Mouse (Mus musculus) cerebellum, adult 11 months (tissue): ENCODE results near the gene H2-Aa.
A peak's percentile ranks its signal among the peaks of the same experiment; 100 is the strongest.
"Not testable (repeated sequence)": the region's sequence is repeated elsewhere in the genome, so short reads cannot be mapped to it uniquely, and the experiment has no call there.

Experiments used
- DNase-seq: peaks from one replicate; pipeline ENCODE4 v3.0.0; 2022

The H2-Aa gene

DNA sequence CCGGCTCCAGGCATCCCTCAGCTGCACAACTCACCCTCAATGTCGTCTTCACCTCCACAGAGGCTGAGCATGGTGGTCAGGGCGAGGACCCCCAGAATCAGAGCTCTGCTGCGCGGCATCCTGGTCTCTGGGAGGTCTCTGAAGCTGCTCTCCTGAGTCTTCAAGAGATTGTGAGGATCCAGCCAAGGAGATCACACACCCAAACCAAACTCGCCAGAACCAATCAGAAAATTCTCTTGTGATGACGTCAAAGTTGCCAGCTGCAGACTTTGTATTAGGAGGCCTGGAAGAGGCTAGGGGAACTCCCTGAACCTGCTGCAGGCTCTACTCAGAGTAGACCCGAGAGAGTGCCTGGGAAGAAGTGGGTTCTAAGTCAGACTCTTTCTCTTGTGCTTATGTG is at the start of gene H2-Aa:
Gene H2-Aa (minus strand): TSS at position 176 of the 400 bp plus-strand sequence.
- DNase-seq, result peak; percentile 38

DNA sequence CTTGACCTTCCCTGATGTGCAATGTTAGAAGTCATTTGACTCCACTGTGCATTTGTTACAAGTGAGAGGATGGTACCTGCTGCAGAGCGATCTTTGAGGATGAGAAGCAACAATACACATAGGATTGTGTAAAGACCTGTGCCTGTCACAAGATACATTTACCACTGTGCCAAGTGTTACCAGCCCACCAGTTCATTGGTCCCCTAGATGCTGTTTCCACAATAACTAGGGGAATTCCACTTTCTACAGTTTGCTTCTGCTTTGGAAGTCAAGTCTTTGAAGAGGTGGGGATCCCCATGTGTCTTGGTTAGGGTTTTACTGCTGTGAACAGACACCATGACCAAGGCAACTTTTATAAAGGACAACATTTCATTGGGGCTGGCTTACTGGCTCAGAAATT is 43.6 kb upstream of the H2-Aa start:
- DNase-seq, result no peak

DNA sequence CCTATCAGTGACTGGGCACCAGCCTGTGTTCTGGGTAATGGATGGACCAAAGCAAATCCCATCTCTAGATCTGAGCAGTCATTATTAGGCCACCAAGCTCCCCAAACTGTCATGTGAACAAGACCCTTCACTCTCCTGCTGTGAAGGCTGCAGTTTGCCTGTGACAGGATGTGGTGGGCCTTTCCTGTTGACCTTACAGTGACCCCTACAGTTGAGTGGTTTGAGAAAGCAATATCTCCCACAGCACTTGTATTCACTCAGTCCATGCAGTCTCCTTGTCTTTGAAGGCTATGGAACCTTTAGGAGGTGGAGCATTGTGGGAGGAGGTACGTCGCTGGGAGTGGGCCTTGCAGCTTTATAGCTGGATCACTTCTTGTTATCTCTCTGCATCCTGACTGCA is 42.2 kb upstream of the H2-Aa start:
- DNase-seq, result no peak

DNA sequence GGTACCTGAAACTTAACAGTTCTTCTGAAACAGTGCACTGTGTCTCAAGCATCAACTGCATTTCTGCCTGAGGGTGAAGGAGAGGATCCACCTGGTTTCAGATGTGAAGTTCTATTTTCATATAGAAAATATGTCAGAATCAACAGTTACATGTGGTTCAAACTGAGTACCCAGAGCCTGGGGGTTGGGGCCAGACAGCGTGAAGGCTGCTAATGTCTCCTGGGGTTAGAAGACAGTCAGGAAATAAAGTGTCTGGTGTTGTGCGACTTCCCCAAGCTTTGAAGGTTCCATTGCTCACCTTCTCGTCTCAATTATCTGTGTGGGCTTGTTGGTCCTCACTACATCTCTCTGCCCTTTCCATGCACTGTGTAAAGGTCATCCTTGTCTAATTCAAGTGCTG is 38.8 kb upstream of the H2-Aa start:
- no peak for DNase-seq

DNA sequence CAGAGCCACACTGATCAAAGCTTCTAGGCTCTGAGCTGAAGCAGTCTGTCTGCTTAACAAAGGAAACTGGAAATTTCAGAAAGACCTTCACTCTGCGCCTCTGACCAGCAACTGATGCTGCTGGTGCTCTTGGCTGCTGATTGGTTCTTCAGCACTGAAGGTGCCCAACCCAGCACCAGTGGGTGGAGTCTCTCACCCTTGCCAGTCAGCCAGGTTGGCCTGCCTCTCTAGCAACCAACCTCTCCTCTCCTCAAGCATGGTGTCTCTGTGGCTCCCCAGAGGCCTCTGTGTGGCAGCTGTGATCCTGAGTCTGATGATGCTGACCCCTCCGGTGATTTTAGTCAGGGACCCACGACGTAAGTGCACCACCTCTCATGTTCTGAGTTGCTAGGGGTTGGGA is 37.8 kb upstream of the H2-Aa start, which contains the start of gene H2-Eb2:
Gene H2-Eb2 (plus strand): TSS at position 230 of the 400 bp plus-strand sequence.
- no peak for DNase-seq

DNA sequence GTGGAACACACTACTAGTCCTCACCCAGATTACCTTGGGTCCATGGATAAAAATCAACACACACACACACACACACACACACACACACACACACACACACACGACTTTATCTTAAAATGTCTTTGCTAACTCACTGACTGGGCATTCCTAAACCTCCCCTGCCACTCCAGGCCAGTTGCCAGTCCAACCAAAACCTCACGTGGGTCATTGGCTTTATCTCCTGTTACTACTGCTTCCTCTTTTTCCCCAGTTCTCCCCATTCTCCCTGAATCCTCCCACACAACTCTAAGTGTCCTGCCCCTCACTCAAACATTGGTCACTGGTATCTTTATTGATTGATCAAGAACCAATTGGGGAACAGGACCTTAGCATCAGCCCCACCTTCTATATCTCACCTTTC is 29.7 kb upstream of the H2-Aa start:
- DNase-seq, result no peak

DNA sequence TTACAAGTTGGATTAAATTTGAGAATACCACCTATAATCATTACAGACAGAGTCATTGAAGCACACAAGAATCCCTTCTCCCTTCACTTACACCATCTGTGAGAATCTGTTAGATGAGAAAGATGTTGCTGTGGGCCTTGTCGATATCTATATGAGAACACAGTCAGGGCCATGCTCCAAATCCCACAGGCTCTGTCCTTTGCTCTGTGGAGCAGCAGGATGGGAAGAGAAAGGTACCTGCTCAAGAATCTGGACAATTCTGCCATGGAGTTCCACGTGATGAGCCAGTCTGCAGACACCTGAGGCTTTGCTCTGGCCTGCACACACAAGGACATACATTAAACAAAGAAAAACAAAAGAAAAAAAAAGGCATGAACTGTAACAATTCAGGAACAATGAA is 29.1 kb upstream of the H2-Aa start:
- DNase-seq, result no peak

DNA sequence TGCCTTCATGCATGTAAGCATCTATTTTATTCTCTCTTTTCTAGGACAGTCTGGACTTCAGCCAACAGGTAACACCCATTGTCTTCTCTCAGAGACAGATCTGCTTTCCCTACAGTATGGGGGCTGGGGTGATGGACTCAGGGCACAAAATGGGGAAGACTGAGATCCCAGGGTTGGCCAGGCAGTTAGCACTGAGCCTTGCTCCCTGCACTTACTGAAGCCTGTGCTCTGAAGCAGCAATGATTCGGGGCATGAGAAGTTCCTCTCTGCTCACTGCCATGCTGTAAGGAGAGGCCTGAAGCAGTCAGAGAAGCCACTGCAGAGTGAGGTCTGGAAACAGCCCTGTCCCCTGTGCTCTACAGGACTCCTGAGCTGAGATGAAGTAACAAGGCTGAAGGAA is 27.9 kb upstream of the H2-Aa start:
- no peak for DNase-seq

DNA sequence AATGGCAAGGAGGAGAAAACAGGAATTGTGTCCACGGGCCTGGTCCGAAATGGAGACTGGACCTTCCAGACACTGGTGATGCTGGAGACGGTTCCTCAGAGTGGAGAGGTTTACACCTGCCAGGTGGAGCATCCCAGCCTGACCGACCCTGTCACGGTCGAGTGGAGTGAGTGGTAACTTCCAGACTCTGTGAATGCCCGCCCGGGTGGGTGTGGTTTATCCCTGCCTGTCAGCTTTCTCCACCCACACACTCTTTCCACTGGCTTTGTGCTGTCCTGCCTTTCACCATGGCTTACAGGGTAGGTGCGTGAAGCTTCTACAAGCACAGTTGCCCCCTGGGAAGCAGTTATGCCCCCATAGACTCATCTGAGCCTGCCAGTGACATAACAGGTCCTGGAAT is 26.7 kb upstream of the H2-Aa start:
- DNase-seq, result no peak

DNA sequence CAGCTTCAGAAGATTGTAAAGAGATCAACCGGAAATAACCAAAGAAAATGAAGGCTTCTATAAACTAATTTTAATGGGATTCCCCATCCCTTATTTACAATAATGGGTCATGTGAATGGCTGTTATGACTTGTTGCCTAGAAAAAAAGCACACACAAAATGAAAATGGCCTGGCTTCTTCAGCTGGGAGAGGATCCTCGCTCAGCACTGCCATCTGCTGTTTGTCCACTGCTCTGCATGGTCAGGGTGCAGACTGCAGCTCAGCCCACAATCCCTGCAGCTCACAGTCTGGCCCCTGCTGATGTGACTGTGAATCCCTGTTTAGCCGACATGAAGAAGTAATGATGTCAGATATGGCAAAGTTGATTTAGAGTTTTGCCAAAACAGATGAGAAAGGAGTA is 25.8 kb upstream of the H2-Aa start:
- DNase-seq, result peak; percentile 32

DNA sequence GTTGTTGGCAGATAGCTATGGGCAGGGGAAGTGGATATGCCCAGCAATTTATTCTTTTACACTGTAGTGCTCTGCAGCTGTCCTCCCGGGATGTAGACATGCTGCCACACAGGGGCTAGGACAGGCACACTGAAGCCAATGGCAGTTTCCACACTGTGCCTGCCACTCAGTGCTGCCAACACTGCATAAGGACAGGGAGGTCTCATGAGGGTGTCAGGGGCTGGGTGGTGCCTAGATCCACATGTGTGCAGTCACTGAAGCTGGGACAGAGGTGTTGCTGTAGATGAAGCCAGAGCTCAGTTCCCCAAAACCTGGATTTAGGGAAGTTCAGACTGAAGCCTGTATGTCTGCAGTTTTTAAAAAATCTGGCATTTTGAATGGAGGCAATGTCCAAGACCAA is 24.6 kb upstream of the H2-Aa start:
- no peak for DNase-seq

DNA sequence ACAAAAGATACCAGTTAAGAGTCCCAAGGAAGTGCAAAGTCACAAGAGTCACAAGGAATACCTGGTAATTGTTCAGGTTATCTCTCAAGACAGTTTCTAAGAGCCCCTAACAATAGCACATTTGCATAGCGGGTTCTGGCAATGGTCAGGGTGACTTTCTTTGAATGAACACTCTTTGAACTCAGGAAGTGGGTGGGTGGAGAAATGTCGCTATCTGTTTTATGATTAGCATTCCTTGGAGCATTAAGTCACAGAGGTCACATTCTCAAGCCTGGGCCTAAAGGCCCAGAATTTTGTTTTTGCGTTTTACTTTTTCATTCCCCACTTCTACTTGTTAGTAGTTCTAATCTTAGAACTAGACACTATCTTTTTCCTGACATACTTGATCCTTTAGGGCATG is 22.9 kb upstream of the H2-Aa start:
- DNase-seq, result not testable (repeated sequence)

DNA sequence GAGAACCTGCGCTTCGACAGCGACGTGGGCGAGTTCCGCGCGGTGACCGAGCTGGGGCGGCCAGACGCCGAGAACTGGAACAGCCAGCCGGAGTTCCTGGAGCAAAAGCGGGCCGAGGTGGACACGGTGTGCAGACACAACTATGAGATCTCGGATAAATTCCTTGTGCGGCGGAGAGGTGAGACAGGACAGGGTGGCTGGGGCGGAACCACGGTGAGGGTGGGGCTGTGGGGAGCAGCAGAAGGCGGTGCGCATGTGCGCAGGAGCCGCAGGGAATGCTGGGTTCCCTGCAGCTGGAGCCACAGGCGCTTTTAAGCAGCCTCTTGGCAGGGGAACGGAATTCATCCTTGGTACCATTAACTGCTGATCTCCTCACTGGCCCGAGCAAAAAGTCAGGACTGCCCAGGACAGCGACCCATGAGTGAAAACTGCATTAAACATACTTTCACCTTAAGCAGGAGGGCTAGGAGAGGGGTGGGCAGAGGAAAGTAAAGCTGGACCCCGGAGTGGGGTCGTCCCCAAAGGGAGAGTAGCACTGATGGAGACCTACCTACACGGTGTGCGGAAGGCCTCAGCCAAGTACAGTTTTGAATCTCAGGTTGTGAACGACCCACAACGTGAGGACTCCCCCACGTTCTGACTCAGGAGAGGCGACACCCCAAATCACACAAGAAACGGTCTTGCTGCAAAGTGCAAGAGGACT is 22.2 kb upstream of the H2-Aa start:
- DNase-seq, result peak; percentile 23

DNA sequence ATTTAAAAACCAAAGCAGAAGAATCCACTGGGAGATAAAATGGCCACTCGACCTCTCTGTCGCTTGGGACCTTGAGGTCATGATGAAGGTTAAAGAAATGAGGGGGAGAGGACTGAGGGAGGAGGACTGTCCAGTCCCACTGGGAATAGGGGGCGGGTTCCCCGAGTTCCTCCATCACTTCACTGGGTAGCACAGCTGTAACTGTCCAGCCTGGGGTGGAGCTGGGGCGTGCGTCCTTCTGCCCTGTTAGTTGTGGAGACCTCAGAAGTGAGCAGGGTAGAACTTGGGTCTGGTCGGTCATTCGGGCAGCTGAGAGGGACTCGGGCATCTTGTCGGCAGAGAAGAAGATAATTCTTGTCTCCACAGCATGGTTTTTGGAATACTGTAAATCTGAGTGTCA is 21.6 kb upstream of the H2-Aa start:
- DNase-seq, result no peak

DNA sequence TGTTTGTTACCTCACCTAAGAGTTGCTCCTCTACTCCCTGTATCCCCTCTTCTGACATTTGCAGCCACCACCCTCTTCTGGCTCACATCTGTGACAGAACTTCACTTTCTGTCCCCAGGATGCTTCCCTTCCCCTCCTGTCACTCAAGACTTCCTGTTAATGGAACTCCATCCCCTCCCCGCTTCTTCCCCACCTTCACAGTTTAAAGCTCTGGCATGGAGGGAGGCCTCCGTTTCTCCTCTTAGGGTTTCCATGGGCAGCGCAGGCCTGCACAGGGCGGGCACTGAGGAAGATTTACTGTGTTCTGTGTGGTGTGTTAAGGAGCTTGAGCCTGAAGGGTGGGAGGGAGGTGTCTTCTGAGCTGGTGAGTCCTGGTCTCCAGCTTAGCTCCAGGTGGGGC is 20.5 kb upstream of the H2-Aa start:
- no peak for DNase-seq

DNA sequence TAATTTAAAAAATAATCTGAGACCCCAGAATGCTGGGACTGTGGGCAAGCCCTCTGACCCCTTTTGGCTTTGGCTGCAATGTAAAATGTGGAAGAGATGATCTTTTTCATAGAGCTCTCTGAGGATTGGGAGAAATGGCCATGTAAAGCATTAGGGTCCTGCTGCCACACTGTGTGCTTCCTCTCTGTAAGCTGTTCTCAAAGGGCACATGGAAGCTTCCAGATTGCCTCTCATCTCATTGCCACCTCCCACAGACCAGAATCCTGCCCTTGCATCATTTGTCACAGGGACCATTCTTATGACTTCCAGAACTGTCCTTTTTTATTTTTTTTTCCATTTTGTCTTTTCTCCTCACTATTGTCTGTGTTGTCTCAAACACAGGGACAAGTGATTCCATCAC is 19.6 kb upstream of the H2-Aa start:
- no peak for DNase-seq

DNA sequence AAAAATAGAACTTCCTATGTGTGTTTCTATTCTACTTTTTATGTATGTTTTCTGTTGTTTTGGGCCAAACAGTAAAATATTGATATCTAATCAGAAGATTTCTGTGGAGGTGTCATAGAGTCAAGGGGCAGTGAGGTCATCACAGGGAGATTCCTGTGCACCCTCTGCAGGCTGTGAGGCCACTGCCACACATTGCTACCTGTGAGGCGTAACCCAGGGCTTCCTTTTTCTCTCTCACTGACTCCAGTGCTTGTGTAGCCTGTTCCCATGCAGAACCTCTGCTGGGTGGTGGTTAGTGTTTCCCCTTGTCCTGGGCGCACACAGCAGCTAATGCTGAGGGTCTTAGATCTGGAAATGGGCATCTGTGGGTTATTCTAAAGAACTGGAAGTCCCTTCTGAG is 18.8 kb upstream of the H2-Aa start:
- DNase-seq, result no peak

DNA sequence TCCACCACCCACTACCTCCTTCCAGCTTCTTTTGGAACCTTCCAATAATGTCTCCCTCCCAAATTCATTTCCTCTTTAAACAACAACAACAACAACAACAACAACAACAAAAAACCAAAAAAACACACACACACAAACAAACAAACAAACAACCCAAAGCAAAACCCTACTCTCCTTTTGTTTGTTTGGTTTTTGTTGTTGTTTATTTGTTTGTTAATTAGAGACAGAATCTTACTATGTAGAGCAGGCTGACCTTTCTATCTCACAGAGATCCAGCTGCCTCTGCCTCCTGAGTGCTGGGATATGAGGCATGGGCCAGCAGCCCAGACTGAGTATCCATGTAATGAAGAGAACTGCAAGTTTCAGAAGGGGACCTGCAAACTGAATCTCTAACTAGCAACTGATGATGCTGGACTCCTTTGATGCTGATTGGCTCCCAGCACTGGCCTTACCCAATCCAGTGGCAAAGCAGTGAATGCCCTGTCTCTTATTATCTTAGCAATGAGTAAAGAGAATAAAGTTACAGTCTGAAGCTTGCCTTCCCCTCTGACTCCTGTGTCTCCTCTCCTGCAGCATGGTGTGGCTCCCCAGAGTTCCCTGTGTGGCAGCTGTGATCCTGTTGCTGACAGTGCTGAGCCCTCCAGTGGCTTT is 17.9 kb upstream of the H2-Aa start, which contains the start of gene H2-Eb1:
Gene H2-Eb1 (plus strand): TSS at position 488 of the 651 bp plus-strand sequence.
- DNase-seq, result peak; percentile 39

DNA sequence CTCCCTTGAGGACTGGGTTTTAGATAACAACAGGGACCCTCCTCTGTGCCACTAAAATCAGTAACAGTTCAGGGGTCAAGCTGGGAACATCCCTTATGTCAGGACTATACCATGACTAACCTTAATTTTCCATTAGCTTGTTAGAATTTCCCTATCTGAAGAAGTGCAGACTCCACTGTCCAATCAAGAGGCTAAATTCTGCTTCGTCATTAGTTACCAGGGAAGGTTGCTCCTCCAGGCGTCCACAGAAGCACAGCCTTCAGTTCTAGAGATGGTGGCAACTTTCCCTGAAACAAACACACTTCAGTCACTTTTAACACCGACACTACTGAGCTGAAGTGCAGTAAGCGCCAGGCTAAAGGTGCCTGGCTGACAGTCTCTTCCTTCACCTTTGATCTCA is 17.1 kb upstream of the H2-Aa start:
- DNase-seq, result peak; percentile 26

DNA sequence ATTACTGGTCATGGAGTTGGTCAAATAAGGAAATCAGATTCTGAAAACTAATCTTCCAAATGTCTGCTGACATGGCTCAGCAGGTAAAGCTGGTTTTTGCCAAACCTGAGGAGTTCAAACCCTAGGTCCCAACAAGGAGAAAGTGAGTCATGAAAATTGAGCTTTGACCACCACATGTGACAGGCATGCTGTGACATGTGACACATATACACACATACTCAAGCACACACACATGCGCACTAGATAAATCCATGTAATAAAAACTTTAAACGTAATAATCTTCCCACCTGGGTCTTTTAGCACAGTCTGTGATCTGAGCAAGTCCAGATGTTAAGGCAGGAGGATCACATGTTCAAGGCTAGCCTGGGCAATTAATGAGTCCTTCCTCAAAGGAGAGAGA is 16.2 kb upstream of the H2-Aa start:
- DNase-seq, result no peak

DNA sequence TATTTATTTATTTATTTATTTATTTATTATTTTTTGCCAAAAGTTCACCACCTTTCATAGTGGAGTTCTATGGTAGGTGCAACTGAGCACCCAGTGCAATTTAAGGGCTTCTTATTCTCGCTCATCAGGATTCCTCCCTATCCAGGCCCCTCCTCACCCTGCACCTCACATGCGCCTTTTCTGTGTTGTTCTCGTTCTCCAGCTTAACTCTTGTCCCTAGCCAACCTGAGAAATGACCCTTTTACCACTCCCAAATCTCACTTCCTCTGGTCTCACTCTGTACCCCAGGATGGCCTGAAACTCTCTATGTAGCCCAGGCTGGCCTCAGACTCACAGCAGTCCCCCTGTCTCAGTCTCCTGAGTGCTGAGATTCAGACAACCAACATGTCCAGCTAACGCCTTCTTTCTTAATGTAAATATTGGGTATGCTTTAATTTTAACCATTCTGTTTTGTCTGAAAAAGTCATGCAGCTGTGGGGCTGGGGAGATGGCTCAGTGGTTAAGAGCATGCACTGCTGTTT is 14.1 kb upstream of the H2-Aa start:
- DNase-seq, result no peak

DNA sequence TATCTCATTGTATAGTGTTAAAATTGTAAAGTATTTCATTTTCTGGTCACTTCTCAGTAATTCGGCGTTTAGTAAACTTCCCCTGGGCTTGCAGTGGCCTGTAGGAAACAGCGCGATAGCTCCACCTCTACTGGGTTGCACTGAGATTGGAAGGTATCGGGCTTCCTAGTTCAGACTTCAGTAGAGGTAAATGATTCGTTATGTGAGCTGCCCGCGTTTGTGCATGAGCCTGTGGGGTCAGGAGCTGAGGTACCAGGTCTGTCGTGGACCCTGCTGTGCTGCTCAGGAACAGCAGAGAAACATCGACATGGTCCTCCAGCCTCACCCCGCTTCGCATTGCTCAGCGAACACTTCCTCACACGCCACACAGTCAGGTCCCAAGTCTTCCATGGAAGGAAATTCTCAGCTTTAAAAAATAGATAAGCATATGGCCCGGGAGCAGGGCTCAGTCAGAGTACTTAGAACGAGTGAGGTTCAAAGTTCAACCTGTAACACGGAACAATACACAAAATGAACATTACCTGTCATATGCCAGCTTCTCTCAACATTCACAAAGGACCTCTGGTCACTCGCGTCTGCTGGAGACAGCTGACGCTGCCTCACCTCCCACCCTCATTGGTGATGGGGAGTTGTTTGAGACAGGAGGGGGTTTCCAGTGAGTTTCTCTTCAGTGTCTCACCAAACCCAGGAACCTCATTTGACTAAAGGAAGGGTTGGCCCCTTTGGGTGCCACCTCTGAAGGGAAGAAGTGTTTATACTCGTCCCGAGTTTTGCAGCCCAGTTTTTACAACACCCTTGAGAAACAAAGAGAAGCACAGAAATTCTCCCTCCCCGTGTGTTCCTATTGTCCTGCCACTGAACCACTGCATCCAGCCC is 13.3 kb upstream of the H2-Aa start:
- no peak for DNase-seq

DNA sequence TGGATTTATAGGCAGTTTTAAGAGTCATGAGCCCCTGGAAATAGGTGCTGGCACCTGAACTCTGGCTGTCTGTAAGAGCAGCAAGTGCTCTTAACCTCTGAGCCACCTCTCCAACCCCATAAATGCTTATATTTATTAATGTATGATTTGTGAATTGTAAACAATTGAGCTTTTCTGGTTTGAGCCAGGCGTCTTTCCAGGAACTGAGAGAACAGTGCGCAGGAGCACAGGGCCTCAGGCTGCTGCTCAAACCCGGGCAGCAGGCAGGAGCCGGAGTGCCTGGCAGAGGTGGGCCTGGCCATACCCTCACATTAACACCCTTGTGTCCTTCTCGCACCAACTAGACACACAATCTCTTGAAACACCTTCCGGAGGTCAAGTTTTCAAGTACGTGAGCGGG is 12.4 kb upstream of the H2-Aa start:
- no peak for DNase-seq

DNA sequence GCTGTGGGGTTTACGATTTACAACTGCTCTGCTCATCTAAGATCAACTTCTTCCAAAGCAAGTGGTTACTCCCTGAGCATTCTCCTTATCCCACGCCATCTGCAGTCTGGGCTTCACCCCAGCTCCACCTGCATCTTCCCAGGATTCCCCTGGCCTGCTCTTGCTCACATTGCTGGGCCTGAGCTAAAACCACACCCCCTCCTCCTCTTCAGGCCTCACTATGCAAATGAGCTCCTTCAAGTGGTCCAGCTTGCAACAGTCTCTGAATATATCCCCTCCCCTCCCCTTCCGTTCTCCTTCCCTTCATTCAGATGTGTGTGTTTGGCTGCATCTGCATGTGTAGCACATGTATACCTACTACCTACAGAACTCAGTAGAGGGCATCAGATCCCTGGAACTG is 11.7 kb upstream of the H2-Aa start:
- no peak for DNase-seq
